ENCODE assay signal across 19 mouse cellular contexts in genomic region chr4:118008433-118009033, GRCm38 (mm10).
DNase-seq lines count a peak whose midpoint lies in the region; ATAC-seq and TF ChIP-seq lines count a peak whose summit lies in the region.
"Had no signal": no experiment of that assay in that cellular context is flagged by ENCODE, and none has a peak within 500 bp of the region (broad histone marks: within the 10 kb centered on the region; RNA-seq: fewer than 3 reads in every experiment).

No protein-coding gene starts in this region.

- no peak overlapping the region for H3K9ac ChIP-seq in liver, adult 2 months (ENCODE audit: low read depth, low read length)
- no peak overlapping the region for H3K9ac ChIP-seq in liver, postnatal 0 days (replicated peaks)
- no peak overlapping the region for H3K9ac ChIP-seq in stomach, embryonic 15.5 days
- H3K9ac ChIP-seq: forebrain, embryonic 13.5 days; heart, embryonic 15.5 days; kidney, embryonic 15.5 days; lung, embryonic 14.5 days had no signal

- no peaks in the 10 kb centered on the region for H3K9me3 ChIP-seq in liver, postnatal 0 days (ENCODE audit: low read length)
- no peaks in the 10 kb centered on the region for H3K9me3 ChIP-seq in stomach, embryonic 15.5 days
- H3K9me3 ChIP-seq: forebrain, embryonic 13.5 days; heart, embryonic 15.5 days; hindbrain, embryonic 10.5 days; kidney, embryonic 15.5 days had no signal

- H3K4me1 ChIP-seq in liver, adult 2 months (ENCODE audit: control insufficient read depth, insufficient read depth, low read length) = peaks cover 3% of the 10 kb centered on the region; the same call in 1 of the 2 replicates
- no peaks in the 10 kb centered on the region for H3K4me1 ChIP-seq in liver, postnatal 0 days (ENCODE audit: insufficient read depth)
- 0 out of 2 replicates have a peak, but pooled peaks cover 4% of the 10 kb centered on the region for H3K4me1 ChIP-seq in stomach, embryonic 15.5 days

- 63% methylated on average over 6 of the region's 6 CpGs for WGBS in liver, adult 2 months
- 68% methylated on average over 6 of the region's 6 CpGs for WGBS in liver, postnatal 0 days (ENCODE audit: insufficient replicate concordance)
- WGBS in stomach, embryonic 15.5 days = 53% methylated on average over 6 of the region's 6 CpGs

- no peak overlapping the region for H3K4me2 ChIP-seq in liver, postnatal 0 days (ENCODE audit: low read depth, low read length)
- H3K4me2 ChIP-seq in stomach, embryonic 15.5 days = peak overlapping the region; percentile 8; the same call in 1 of the 2 replicates
- H3K4me2 ChIP-seq: forebrain, embryonic 13.5 days; heart, embryonic 15.5 days; kidney, embryonic 15.5 days; liver, embryonic 11.5 days; lung, embryonic 14.5 days had no signal

- peak; percentile 35 for DNase-seq in liver, adult 2 months (ENCODE audit: extremely low read depth, low read depth, low spot score)
- no peak for DNase-seq in liver, postnatal 0 days
- DNase-seq in A20 (ENCODE audit: low read depth, low spot score) (peak; percentile 4), NIH3T3 (ENCODE audit: low read depth) (peak; percentile 52)
- DNase-seq in kidney, postnatal 36 days = no peak
- no peak for DNase-seq in left cerebral cortex, postnatal 14 days (ENCODE audit: low spot score in 2 of 2)
- DNase-seq: adrenal gland, postnatal 10 days; cerebellum, adult 11-12 months; left cerebral cortex, postnatal 4 days; lung, embryonic 14.5 days; right cerebral cortex, adult 18-20 months had no signal

- ATAC-seq in liver, postnatal 0 days = no peak
- peak; percentile 77; the same call in 1 of the 2 replicates for ATAC-seq in stomach, embryonic 15.5 days (ENCODE audit: insufficient read depth, low FRiP score, low read depth)
- ATAC-seq: forebrain, embryonic 13.5 days; inflammation-experienced regulatory T-cells, adult 6 months; midbrain, embryonic 16.5 days had no signal

- TF ChIP-seq EP300 in liver, postnatal 0 days (IDR thresholded peaks at IDR 0.05; ENCODE audit: low read depth) = no peak

- no peak for TF ChIP-seq POLR2A in liver, adult 2 months (IDR thresholded peaks at IDR 0.05; ENCODE audit: extremely low read depth, insufficient read depth, low read length)

- H3K4me3 ChIP-seq in liver, adult 2 months (ENCODE audit: insufficient read depth, low read depth, low read length) = no peak overlapping the region
- no peak overlapping the region for H3K4me3 ChIP-seq in liver, postnatal 0 days (ENCODE audit: low read depth, low read length)
- H3K4me3 ChIP-seq in stomach, embryonic 15.5 days (replicated peaks) = no peak overlapping the region
- H3K4me3 ChIP-seq: forebrain, embryonic 13.5 days; heart, embryonic 15.5 days; hindbrain, embryonic 10.5 days; kidney, embryonic 15.5 days had no signal

- H3K79me2 ChIP-seq in liver, adult 2 months (ENCODE audit: control insufficient read depth, insufficient read depth, low read length) = peaks cover 19% of the 10 kb centered on the region; the same call in 1 of the 2 replicates

- no peak overlapping the region for H3K27ac ChIP-seq in liver, adult 2 months (replicated peaks; ENCODE audit: insufficient read depth, low read depth, low read length)
- no peak overlapping the region for H3K27ac ChIP-seq in liver, postnatal 0 days (ENCODE audit: low read depth)
- 0 out of 2 replicates have a peak overlapping the region, but pooled peaks have one; percentile 8 for H3K27ac ChIP-seq in stomach, embryonic 15.5 days
- H3K27ac ChIP-seq: forebrain, embryonic 13.5 days; heart, embryonic 15.5 days; hindbrain, embryonic 10.5 days; kidney, embryonic 15.5 days had no signal

- no peak for TF ChIP-seq CTCF in liver, adult 2 months (IDR thresholded peaks at IDR 0.05; ENCODE audit: low read depth, low read length)
- no peak for TF ChIP-seq CTCF in liver, postnatal 0 days (IDR thresholded peaks at IDR 0.05; ENCODE audit: low read depth)

- peaks cover 5% of the 10 kb centered on the region for H3K36me3 ChIP-seq in liver, adult 2 months (ENCODE audit: control insufficient read depth, insufficient read depth, low read length)
- no peaks in the 10 kb centered on the region for H3K36me3 ChIP-seq in liver, postnatal 0 days (replicated peaks; ENCODE audit: insufficient read depth, low read length)
- no peaks in the 10 kb centered on the region for H3K36me3 ChIP-seq in stomach, embryonic 15.5 days
- H3K36me3 ChIP-seq: heart, embryonic 15.5 days had no signal

- intact Hi-C loops in left cerebral cortex, postnatal 14 days (cut with DNase I) = no loop called here

- H3K27me3 ChIP-seq in liver, adult 2 months (ENCODE audit: control insufficient read depth, insufficient read depth, low read length) = no peaks in the 10 kb centered on the region
- H3K27me3 ChIP-seq in liver, postnatal 0 days (ENCODE audit: insufficient read depth, low read length) = no peaks in the 10 kb centered on the region
- H3K27me3 ChIP-seq in stomach, embryonic 15.5 days (replicated peaks) = no peaks in the 10 kb centered on the region
- H3K27me3 ChIP-seq: forebrain, embryonic 13.5 days; heart, embryonic 15.5 days; kidney, embryonic 15.5 days had no signal

Comparison
In these comparisons a context has a peak if more than half of its experiments do, and no peak if none do; other contexts are left out.
1. DNase-seq: peak in liver, adult 2 months (single experiment), A20 (single experiment) and NIH3T3 (single experiment); none in liver, postnatal 0 days (single experiment), kidney, postnatal 36 days (0 of 2) and left cerebral cortex, postnatal 14 days (0 of 2).